Mouse (Mus musculus): ENCODE measurements at regions not wholly inside any gene's neighbourhood (a gene's known extent, or its start where the extent isn't known, plus 50 kb on each side); places are given as distances from the start of the nearest gene placed in this dataset.

DNA sequence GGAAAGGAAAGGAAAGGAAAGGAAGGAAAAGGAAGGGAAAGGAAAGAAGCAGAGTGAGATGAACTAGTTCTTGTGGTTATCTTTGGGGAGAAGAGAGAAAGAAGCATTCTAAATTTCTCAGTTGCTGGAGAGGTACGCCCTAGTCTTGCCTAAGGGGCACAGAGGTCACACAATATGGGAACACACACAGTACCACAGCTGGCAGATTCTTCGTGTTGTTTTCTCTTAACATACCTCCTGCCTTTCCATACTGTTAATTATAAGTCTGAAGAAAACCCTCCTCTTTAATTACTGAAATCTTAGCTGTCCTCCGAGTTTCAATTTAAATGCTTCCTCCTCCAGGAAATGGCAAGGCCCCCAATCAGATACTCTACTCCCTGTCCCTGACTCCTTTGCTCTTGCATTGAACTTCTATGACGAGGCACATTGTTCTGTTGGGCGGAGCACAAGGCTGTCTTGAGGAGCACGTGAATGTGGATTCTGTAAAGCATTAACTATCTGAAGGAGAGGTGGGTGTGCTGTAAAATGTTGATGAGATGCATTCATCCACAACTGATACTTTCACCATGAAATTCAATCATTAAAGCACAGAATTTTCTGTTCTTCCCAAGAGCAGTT, 234.2 kb upstream of the Gm5148 start:
- Histone ChIP-seq H3K4me1 (ENCODE audit: control insufficient read depth in 1 of 2, insufficient read depth in 2 of 2, low read length in 2 of 2) (peaks cover 0 to 4% of the 10 kb centered on the region in 2 experiments; a peak in 2 of 4 replicates), H3K27me3 (ENCODE audit: control insufficient read depth in 1 of 2, insufficient read depth in 2 of 2, low read length in 2 of 2) (no peaks in the 10 kb centered on the region), H3K27ac (ENCODE audit: control insufficient read depth, low read depth, low read length) (no peak overlapping the region), H3K4me3 (ENCODE audit: control insufficient read depth in 1 of 2, insufficient read depth in 1 of 2, low read depth in 2 of 2, low read length in 2 of 2) (no peak overlapping the region), H3K9me3 (replicated peaks; ENCODE audit: insufficient read depth, low read length) (no peaks in the 10 kb centered on the region), H3K79me2 (ENCODE audit: control insufficient read depth, insufficient read depth, low read length, poor library complexity) (no peaks in the 10 kb centered on the region), H3K9ac (ENCODE audit: control insufficient read depth, low read depth, low read length, poor library complexity, severe bottlenecking) (no peak overlapping the region), H3K36me3 (ENCODE audit: control insufficient read depth in 1 of 2, insufficient read depth in 2 of 2, low read length in 2 of 2) (peaks cover 0 to 3% of the 10 kb centered on the region in 2 experiments; a peak in 1 of 4 replicates)
- no peak for DNase-seq (ENCODE audit: low read depth, low spot score)
- no peak for TF ChIP-seq CHD2 (IDR thresholded peaks at IDR 0.05; ENCODE audit: low read length)

DNA sequence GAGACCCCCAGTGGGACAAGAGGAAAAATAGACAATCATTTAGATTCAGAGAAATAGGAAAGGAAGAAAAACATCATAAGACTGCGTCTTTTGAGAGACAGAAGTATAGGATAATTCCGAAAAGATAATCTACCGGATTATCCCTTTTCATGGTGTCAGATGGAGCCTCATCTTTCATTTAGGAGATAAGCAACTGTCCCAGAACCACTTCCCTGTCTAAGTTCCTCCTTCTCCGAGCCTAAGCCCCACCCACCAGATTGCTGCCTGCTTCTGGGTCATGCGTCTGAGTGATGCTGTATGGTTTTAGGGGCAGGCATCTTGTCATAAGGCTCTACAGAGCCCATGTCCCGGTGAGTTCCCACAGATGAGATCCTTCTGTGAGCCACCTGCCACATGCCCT, 232.3 kb upstream of the Gm5148 start:
- Histone ChIP-seq H3K9ac (ENCODE audit: control insufficient read depth, low read depth, low read length, poor library complexity, severe bottlenecking) (no peak overlapping the region), H3K4me3 (ENCODE audit: control insufficient read depth in 1 of 2, insufficient read depth in 1 of 2, low read depth in 2 of 2, low read length in 2 of 2) (no peak overlapping the region), H3K27ac (ENCODE audit: control insufficient read depth, low read depth, low read length) (no peak overlapping the region), H3K36me3 (ENCODE audit: control insufficient read depth in 1 of 2, insufficient read depth in 2 of 2, low read length in 2 of 2) (peaks cover 0 to 3% of the 10 kb centered on the region in 2 experiments; a peak in 1 of 4 replicates), H3K27me3 (ENCODE audit: control insufficient read depth in 1 of 2, insufficient read depth in 2 of 2, low read length in 2 of 2) (no peaks in the 10 kb centered on the region), H3K4me1 (ENCODE audit: control insufficient read depth in 1 of 2, insufficient read depth in 2 of 2, low read length in 2 of 2) (peaks cover 0 to 4% of the 10 kb centered on the region in 2 experiments; a peak in 2 of 4 replicates), H3K79me2 (ENCODE audit: control insufficient read depth, insufficient read depth, low read length, poor library complexity) (no peaks in the 10 kb centered on the region), H3K9me3 (replicated peaks; ENCODE audit: insufficient read depth, low read length) (no peaks in the 10 kb centered on the region)
- peak; percentile 67 for DNase-seq (ENCODE audit: low read depth, low spot score)
- TF ChIP-seq ETS1 (IDR thresholded peaks at IDR 0.05; ENCODE audit: low read depth, low read length) (no peak), POLR2AphosphoS2 (IDR thresholded peaks at IDR 0.05; ENCODE audit: low read length) (no peak), USF2 (IDR thresholded peaks at IDR 0.05; ENCODE audit: borderline replicate concordance in 1 of 2, insufficient read depth in 1 of 2, low read depth in 1 of 2, low read length in 2 of 2) (no peak), MAX (IDR thresholded peaks at IDR 0.05; ENCODE audit: low read length) (no peak), ZMIZ1 (IDR thresholded peaks at IDR 0.05; ENCODE audit: low read depth, low read length) (no peak), RCOR1 (IDR thresholded peaks at IDR 0.05; ENCODE audit: low read depth, low read length) (0 out of 2 replicates have a peak, but pooled peaks have one; percentile 36), GATA1 (IDR thresholded peaks at IDR 0.05; ENCODE audit: low read depth, low read length) (peak; percentile 86), EP300 (IDR thresholded peaks at IDR 0.05; ENCODE audit: low read depth in 1 of 2, low read length in 2 of 2) (peak; percentile 65 to 71)

DNA sequence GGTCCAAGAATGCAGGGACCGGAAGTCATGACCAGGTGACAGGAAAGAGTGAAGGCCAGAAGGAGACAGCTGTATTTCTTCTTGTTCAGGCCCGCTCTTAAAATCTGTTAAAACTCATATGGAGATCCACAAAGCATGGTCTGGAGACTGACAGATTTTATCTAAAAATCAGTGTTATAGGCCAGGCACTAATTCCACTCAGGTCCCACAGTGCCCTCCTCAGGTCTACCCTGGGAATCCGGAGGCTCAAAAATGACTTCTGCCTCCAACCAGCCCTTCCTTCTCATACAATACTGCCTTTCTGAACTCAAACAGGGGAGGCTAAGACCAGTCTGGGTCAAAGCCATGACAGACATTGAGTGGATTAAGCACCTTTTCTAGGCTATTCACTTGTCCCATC, 228.6 kb upstream of the Gm5148 start:
- peaks cover 0 to 4% of the 10 kb centered on the region in 2 experiments; a peak in 1 of 4 replicates for H3K4me1 ChIP-seq (ENCODE audit: control insufficient read depth in 1 of 2, insufficient read depth in 2 of 2, low read length in 2 of 2)
- peaks cover 0 to 3% of the 10 kb centered on the region in 2 experiments; a peak in 1 of 4 replicates for H3K36me3 ChIP-seq (ENCODE audit: control insufficient read depth in 1 of 2, insufficient read depth in 2 of 2, low read length in 2 of 2)
- TF ChIP-seq E2F4 (IDR thresholded peaks at IDR 0.05; ENCODE audit: borderline replicate concordance, low read depth, low read length): no peak
- TF ChIP-seq TCF12 (IDR thresholded peaks at IDR 0.05; ENCODE audit: low read depth, low read length): no peak
- no peak for TF ChIP-seq MYC (IDR thresholded peaks at IDR 0.05; ENCODE audit: low read depth, low read length)
- no peak for TF ChIP-seq MEF2A (IDR thresholded peaks at IDR 0.05; ENCODE audit: extremely low read depth, insufficient replicate concordance, low read depth, low read length, poor library complexity, severe bottlenecking)
- TF ChIP-seq ZKSCAN1 (IDR thresholded peaks at IDR 0.05; ENCODE audit: low read depth, low read length): no peak
- no peak for TF ChIP-seq CHD1 (IDR thresholded peaks at IDR 0.05; ENCODE audit: low read depth, low read length)
- TF ChIP-seq RCOR1 (IDR thresholded peaks at IDR 0.05; ENCODE audit: low read depth, low read length): no peak
- TF ChIP-seq SIN3A (IDR thresholded peaks at IDR 0.05; ENCODE audit: low read length): no peak
- no peak for TF ChIP-seq GABPA (IDR thresholded peaks at IDR 0.05; ENCODE audit: low read depth, low read length)
- TF ChIP-seq RAD21 (IDR thresholded peaks at IDR 0.05; ENCODE audit: low read depth, low read length): no peak; the same call in 1 of the 2 replicates
- no peak for TF ChIP-seq UBTF (IDR thresholded peaks at IDR 0.05; ENCODE audit: borderline replicate concordance, insufficient read depth, low read depth, low read length)
- TF ChIP-seq TAL1 (IDR thresholded peaks at IDR 0.05; ENCODE audit: low read length): no peak
- no peak for TF ChIP-seq MAZ (IDR thresholded peaks at IDR 0.05; ENCODE audit: low read depth, low read length)
- TF ChIP-seq NRF1 (IDR thresholded peaks at IDR 0.05; ENCODE audit: insufficient read depth, low read depth, low read length, poor library complexity, severe bottlenecking): no peak
- no peak for TF ChIP-seq ZC3H11A (IDR thresholded peaks at IDR 0.05; ENCODE audit: low read depth, low read length)
- no peak for TF ChIP-seq EP300 (IDR thresholded peaks at IDR 0.05; ENCODE audit: low read depth in 1 of 2, low read length in 2 of 2)
- no peak for DNase-seq (ENCODE audit: low read depth, low spot score)
- no peak overlapping the region for H3K27ac ChIP-seq (ENCODE audit: control insufficient read depth, low read depth, low read length)
- H3K79me2 ChIP-seq (ENCODE audit: control insufficient read depth, insufficient read depth, low read length, poor library complexity): no peaks in the 10 kb centered on the region
- no peaks in the 10 kb centered on the region for H3K27me3 ChIP-seq (ENCODE audit: control insufficient read depth in 1 of 2, insufficient read depth in 2 of 2, low read length in 2 of 2)
- no peaks in the 10 kb centered on the region for H3K9me3 ChIP-seq (replicated peaks; ENCODE audit: insufficient read depth, low read length)
- H3K9ac ChIP-seq (ENCODE audit: control insufficient read depth, low read depth, low read length, poor library complexity, severe bottlenecking): no peak overlapping the region
- H3K4me3 ChIP-seq (ENCODE audit: control insufficient read depth in 1 of 2, insufficient read depth in 1 of 2, low read depth in 2 of 2, low read length in 2 of 2): no peak overlapping the region
